Mouse (Mus musculus): Measurements from ENCODE around the gene Tenm3. TPM values are rescaled to one million over a fixed set of nuclear protein-coding genes. Genes with fewer than 3 reads are reported as not detected.

Gene Tenm3
- total RNA-seq, 2 experiments from 2014 or later = 78.0 to 80.1 TPM

GRCm38 (mm10) chr8:48793729-48794128 is 50.0 kb downstream of the Tenm3 start:
- TF ChIP-seq CTCF (conservative IDR thresholded peaks at IDR 0.05) = no peak
- Histone ChIP-seq H3K4me3 (no peak overlapping the region), H3K27ac (no peak overlapping the region)
- DNase-seq (ENCODE audit: low spot score in 2 of 2) = no peak

- no peak overlapping the region for H3K4me3 ChIP-seq
- DNase-seq (ENCODE audit: low spot score in 2 of 2) = no peak
- TF ChIP-seq CTCF (conservative IDR thresholded peaks at IDR 0.05) = no peak
- no peak overlapping the region for H3K27ac ChIP-seq
Measured at GRCm38 (mm10) chr8:48792587-48793326, 51.0 kb downstream of the Tenm3 start.

- no peak for TF ChIP-seq CTCF (conservative IDR thresholded peaks at IDR 0.05)
- DNase-seq (ENCODE audit: low spot score in 2 of 2) = no peak
- H3K27ac ChIP-seq = no peak overlapping the region
- H3K4me3 ChIP-seq = no peak overlapping the region
Measured at GRCm38 (mm10) chr8:48783308-48783707, 60.4 kb downstream of the Tenm3 start.

GRCm38 (mm10) chr8:48780628-48781027 is 63.1 kb downstream of the Tenm3 start:
- DNase-seq (ENCODE audit: low spot score in 2 of 2) = no peak
- TF ChIP-seq CTCF (conservative IDR thresholded peaks at IDR 0.05) = no peak
- Histone ChIP-seq H3K27ac (no peak overlapping the region), H3K4me3 (no peak overlapping the region)

GRCm38 (mm10) chr8:48779194-48779593 is 64.6 kb downstream of the Tenm3 start:
- H3K27ac ChIP-seq = no peak overlapping the region
- DNase-seq (ENCODE audit: low spot score in 2 of 2) = no peak
- no peak overlapping the region for H3K4me3 ChIP-seq
- TF ChIP-seq CTCF (conservative IDR thresholded peaks at IDR 0.05) = no peak

GRCm38 (mm10) chr8:48776081-48776480 is 67.7 kb downstream of the Tenm3 start:
- Histone ChIP-seq H3K27ac (no peak overlapping the region), H3K4me3 (0 out of 2 replicates have a peak overlapping the region, but pooled peaks have one; percentile 1)
- no peak for DNase-seq (ENCODE audit: low spot score in 2 of 2)
- TF ChIP-seq CTCF (conservative IDR thresholded peaks at IDR 0.05) = no peak

GRCm38 (mm10) chr8:48775531-48776037 is 68.2 kb downstream of the Tenm3 start:
- H3K27ac ChIP-seq = no peak overlapping the region
- no peak for TF ChIP-seq CTCF (conservative IDR thresholded peaks at IDR 0.05)
- 0 out of 2 replicates have a peak overlapping the region, but pooled peaks have one; percentile 1 for H3K4me3 ChIP-seq
- DNase-seq (ENCODE audit: low spot score in 2 of 2) = no peak

- Histone ChIP-seq H3K4me3 (no peak overlapping the region), H3K27ac (no peak overlapping the region)
- no peak for DNase-seq (ENCODE audit: low spot score in 2 of 2)
- no peak for TF ChIP-seq CTCF (conservative IDR thresholded peaks at IDR 0.05)
Measured at GRCm38 (mm10) chr8:48774837-48775236, 68.9 kb downstream of the Tenm3 start.

- no peak for DNase-seq (ENCODE audit: low spot score in 2 of 2)
- TF ChIP-seq CTCF (conservative IDR thresholded peaks at IDR 0.05) = no peak
- no peak overlapping the region for H3K4me3 ChIP-seq
Measured at GRCm38 (mm10) chr8:48766545-48767234, 77.1 kb downstream of the Tenm3 start.

GRCm38 (mm10) chr8:48765212-48765611 is 78.5 kb downstream of the Tenm3 start:
- Histone ChIP-seq H3K27ac (no peak overlapping the region), H3K4me3 (no peak overlapping the region)
- TF ChIP-seq CTCF (conservative IDR thresholded peaks at IDR 0.05) = no peak
- no peak for DNase-seq (ENCODE audit: low spot score in 2 of 2)

More at GRCm38 (mm10) chr8:48766545-48767234, 77.1 kb downstream of the Tenm3 start:
- no peak overlapping the region for H3K27ac ChIP-seq

GRCm38 (mm10) chr8:48764011-48764410 is 79.7 kb downstream of the Tenm3 start:
- no peak for DNase-seq (ENCODE audit: low spot score in 2 of 2)
- no peak overlapping the region for H3K4me3 ChIP-seq
- H3K27ac ChIP-seq = no peak overlapping the region
- TF ChIP-seq CTCF (conservative IDR thresholded peaks at IDR 0.05) = no peak

- Histone ChIP-seq H3K4me3 (no peak overlapping the region), H3K27ac (no peak overlapping the region)
- DNase-seq (ENCODE audit: low spot score in 2 of 2) = no peak
- TF ChIP-seq CTCF (conservative IDR thresholded peaks at IDR 0.05) = no peak
Measured at GRCm38 (mm10) chr8:48756874-48757273, 86.9 kb downstream of the Tenm3 start.

GRCm38 (mm10) chr8:48755492-48755891 is 88.3 kb downstream of the Tenm3 start:
- Histone ChIP-seq H3K27ac (no peak overlapping the region), H3K4me3 (peak overlapping the region; percentile 3; the same call in 1 of the 2 replicates)
- DNase-seq (ENCODE audit: low spot score in 2 of 2) = no peak
- no peak for TF ChIP-seq CTCF (conservative IDR thresholded peaks at IDR 0.05)
